Mouse (Mus musculus) midbrain, embryonic 11.5 days (tissue): ENCODE data around the gene Alk. TPM values are rescaled to one million over a fixed set of nuclear protein-coding genes. Genes with fewer than 3 reads are reported as not detected.

Source experiments
- ATAC-seq: fragments of 200-750 bp; cut with Nextera tagmentation; 2 replicates; pipeline ENCODE4 v1.8.0; 2017; ENCODE audit warnings: moderate TSS enrichment, moderate library complexity; ENCODE audit not compliant: low FRiP score
- DNase-seq: peaks from one replicate; pipeline ENCODE4 v3.0.0; 2015; ENCODE audit warnings: low spot score; ENCODE audit errors: missing footprints
- H3K27ac ChIP-seq: fragments of 300-500 bp; sonication (generic); 2 replicates; pipeline ENCODE4 v1.5.1; 2014; ENCODE audit warnings: low read depth, low read length
- H3K27me3 ChIP-seq: fragments of 300-500 bp; sonication (generic); 2 replicates; pipeline ENCODE4 v1.6.1; 2014; ENCODE audit warnings: mild to moderate bottlenecking, low read length, moderate library complexity, mixed read lengths; ENCODE audit not compliant: control insufficient read depth, insufficient read depth
- H3K36me3 ChIP-seq: fragments of 300-500 bp; sonication (generic); 2 replicates; pipeline ENCODE4 v1.6.1; 2014; ENCODE audit warnings: mild to moderate bottlenecking, low read length, moderate library complexity, mixed read lengths; ENCODE audit not compliant: control insufficient read depth, insufficient read depth
- H3K4me1 ChIP-seq: fragments of 300-500 bp; sonication (generic); 2 replicates; pipeline ENCODE4 v1.6.1; 2014; ENCODE audit warnings: low read length; ENCODE audit not compliant: control insufficient read depth, insufficient read depth
- H3K4me2 ChIP-seq: fragments of 300-500 bp; sonication (generic); 2 replicates; pipeline ENCODE4 v1.6.1; 2014; ENCODE audit warnings: mild to moderate bottlenecking, moderate library complexity
- H3K4me3 ChIP-seq: fragments of 300-500 bp; sonication (generic); 2 replicates; pipeline ENCODE4 v1.5.1; 2014; ENCODE audit warnings: low read depth, low read length
- H3K9ac ChIP-seq: fragments of 300-500 bp; sonication (generic); 2 replicates; pipeline ENCODE4 v1.6.1; 2014; ENCODE audit warnings: low read length
- H3K9me3 ChIP-seq: fragments of 300-500 bp; sonication (generic); 2 replicates; pipeline ENCODE4 v1.6.1; 2016; ENCODE audit warnings: low read length; ENCODE audit not compliant: control insufficient read depth
- WGBS: fragments of 180-500 bp; shearing (Covaris S2); extraction: QIAGEN DNeasy Blood & Tissue Kit; methylation state at CpG from one replicate; pipeline ENCODE4 v1.1.7; 2014; 5-methylcytosine and 5-hydroxymethylcytosine counted together
- polyA plus RNA-seq: library from polyadenylated mRNA; unstranded; fragments of >200 nt; fragmentation: Nextera tagmentation; extraction: Ambion mirVana; gene quantifications from 2 replicates; pipeline ENCODE4 v1.2.1, GENCODE M21; 2014

Alk gene
- polyA plus RNA-seq, 1 experiment from 2014 or later: 0.18 TPM

DNA sequence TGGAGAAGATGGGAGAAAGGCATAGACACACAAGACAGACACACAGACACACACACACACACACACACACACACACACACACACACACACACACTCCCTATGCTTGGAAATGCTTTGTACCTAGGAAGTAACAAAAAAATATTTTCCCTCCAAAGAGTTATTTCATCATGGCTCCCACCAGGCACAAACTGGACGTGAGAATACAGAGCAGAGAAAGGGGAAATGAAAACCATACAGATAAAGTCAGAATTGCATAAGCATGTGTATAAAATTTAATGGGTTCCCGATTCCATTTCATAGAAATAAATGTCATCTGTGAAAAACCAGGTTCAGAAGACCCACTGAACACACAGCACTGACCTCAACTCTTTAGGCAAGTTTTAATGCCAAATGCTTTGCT is 736.5 kb downstream of the Alk start:
- H3K36me3 ChIP-seq: no peaks in the 10 kb centered on the region
- no peak overlapping the region for H3K27ac ChIP-seq
- DNase-seq: no peak
- WGBS: 92% methylated on average over 2 of the region's 2 CpGs
- no peak overlapping the region for H3K4me3 ChIP-seq
- no peak for ATAC-seq
- H3K9me3 ChIP-seq: no peaks in the 10 kb centered on the region
- peaks cover 2% of the 10 kb centered on the region; the same call in 1 of the 2 replicates for H3K27me3 ChIP-seq
- peaks cover 5% of the 10 kb centered on the region for H3K4me1 ChIP-seq
- no peak overlapping the region for H3K9ac ChIP-seq
- H3K4me2 ChIP-seq: no peak overlapping the region

- Histone ChIP-seq H3K27ac (no peak overlapping the region), H3K36me3 (no peaks in the 10 kb centered on the region), H3K4me2 (no peak overlapping the region), H3K9me3 (no peaks in the 10 kb centered on the region), H3K4me1 (peaks cover 5% of the 10 kb centered on the region), H3K9ac (no peak overlapping the region), H3K27me3 (peaks cover 2% of the 10 kb centered on the region; the same call in 1 of the 2 replicates), H3K4me3 (no peak overlapping the region)
- ATAC-seq (no peak), DNase-seq (no peak)
- WGBS: 87% methylated on average over 5 of the region's 5 CpGs
Measured at GRCm38 (mm10) chr17:71865437-71865836, 739.0 kb downstream of the Alk start.

DNA sequence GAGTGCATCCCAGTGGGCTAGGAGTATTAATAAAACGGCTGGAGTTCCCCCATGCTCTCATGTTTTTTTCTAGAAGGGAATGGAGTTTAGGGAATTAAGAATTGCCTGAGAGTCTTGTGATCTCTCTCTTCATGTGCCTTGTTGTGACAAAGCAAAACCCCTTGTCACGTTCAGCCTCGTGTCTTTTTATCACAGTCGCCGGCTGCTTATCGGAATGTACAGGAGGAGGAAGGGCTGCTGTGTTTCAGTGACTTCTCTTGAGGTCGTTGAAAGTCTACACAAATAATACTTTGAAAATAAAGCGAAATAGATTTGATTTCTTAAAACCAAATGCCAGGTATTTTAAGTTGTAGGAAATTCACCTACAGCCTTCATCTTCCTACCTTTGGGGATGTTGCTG is 740.4 kb downstream of the Alk start:
- Histone ChIP-seq H3K27ac (no peak overlapping the region), H3K27me3 (no peaks in the 10 kb centered on the region; the same call in 1 of the 2 replicates), H3K9me3 (peaks cover 3% of the 10 kb centered on the region; the same call in 1 of the 2 replicates), H3K4me2 (no peak overlapping the region), H3K4me1 (no peaks in the 10 kb centered on the region), H3K36me3 (no peaks in the 10 kb centered on the region; the same call in 1 of the 2 replicates), H3K4me3 (no peak overlapping the region), H3K9ac (no peak overlapping the region)
- no peak for ATAC-seq
- no peak for DNase-seq
- WGBS: 89% methylated on average over 8 of the region's 8 CpGs

- no peaks in the 10 kb centered on the region; the same call in 1 of the 2 replicates for H3K36me3 ChIP-seq
- 83% methylated on average over 4 of the region's 4 CpGs for WGBS
- H3K4me2 ChIP-seq: no peak overlapping the region
- H3K9ac ChIP-seq: no peak overlapping the region
- H3K9me3 ChIP-seq: peaks cover 3% of the 10 kb centered on the region; the same call in 1 of the 2 replicates
- ATAC-seq (no peak), DNase-seq (no peak)
- H3K4me3 ChIP-seq: no peak overlapping the region
- no peaks in the 10 kb centered on the region for H3K27me3 ChIP-seq
- H3K27ac ChIP-seq: no peak overlapping the region
- H3K4me1 ChIP-seq: no peaks in the 10 kb centered on the region
Measured at GRCm38 (mm10) chr17:71862895-71863294, 741.5 kb downstream of the Alk start.

GRCm38 (mm10) chr17:71862184-71862583 is 742.2 kb downstream of the Alk start:
- WGBS: 82% methylated on average over 3 of the region's 3 CpGs
- ATAC-seq: no peak

DNA sequence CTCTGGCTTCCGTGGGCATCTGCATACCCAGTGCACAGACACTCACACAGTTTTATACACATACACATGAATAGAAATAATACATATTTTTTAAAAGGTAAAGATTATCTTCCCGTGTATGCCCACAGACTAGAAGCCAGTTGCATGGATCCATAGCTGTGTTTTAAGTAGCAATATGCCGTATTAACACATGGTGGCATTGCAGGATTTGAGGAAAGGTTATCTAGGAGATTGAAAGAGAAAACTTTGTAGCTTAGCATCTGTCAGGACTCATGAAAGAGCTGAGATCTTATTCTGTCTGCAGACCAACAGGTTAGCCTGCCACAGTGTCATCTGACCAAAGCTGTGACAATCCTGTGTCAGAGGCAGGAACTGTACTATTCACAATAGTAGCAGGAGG is 772.5 kb downstream of the Alk start:
- WGBS: 88% methylated on average over 3 of the region's 3 CpGs
- Histone ChIP-seq H3K27ac (no peak overlapping the region), H3K9me3 (no peaks in the 10 kb centered on the region), H3K4me2 (no peak overlapping the region), H3K9ac (no peak overlapping the region), H3K4me3 (no peak overlapping the region), H3K4me1 (no peaks in the 10 kb centered on the region), H3K36me3 (no peaks in the 10 kb centered on the region), H3K27me3 (no peaks in the 10 kb centered on the region)
- DNase-seq (no peak), ATAC-seq (no peak)

More at GRCm38 (mm10) chr17:71862184-71862583, 742.2 kb downstream of the Alk start:
- H3K4me1 ChIP-seq: no peaks in the 10 kb centered on the region
- H3K9ac ChIP-seq: no peak overlapping the region
- no peaks in the 10 kb centered on the region for H3K27me3 ChIP-seq
- DNase-seq: no peak
- H3K4me3 ChIP-seq: no peak overlapping the region
- H3K36me3 ChIP-seq: no peaks in the 10 kb centered on the region; the same call in 1 of the 2 replicates
- no peak overlapping the region for H3K27ac ChIP-seq
- H3K4me2 ChIP-seq: no peak overlapping the region
- H3K9me3 ChIP-seq: peaks cover 3% of the 10 kb centered on the region; the same call in 1 of the 2 replicates

DNA sequence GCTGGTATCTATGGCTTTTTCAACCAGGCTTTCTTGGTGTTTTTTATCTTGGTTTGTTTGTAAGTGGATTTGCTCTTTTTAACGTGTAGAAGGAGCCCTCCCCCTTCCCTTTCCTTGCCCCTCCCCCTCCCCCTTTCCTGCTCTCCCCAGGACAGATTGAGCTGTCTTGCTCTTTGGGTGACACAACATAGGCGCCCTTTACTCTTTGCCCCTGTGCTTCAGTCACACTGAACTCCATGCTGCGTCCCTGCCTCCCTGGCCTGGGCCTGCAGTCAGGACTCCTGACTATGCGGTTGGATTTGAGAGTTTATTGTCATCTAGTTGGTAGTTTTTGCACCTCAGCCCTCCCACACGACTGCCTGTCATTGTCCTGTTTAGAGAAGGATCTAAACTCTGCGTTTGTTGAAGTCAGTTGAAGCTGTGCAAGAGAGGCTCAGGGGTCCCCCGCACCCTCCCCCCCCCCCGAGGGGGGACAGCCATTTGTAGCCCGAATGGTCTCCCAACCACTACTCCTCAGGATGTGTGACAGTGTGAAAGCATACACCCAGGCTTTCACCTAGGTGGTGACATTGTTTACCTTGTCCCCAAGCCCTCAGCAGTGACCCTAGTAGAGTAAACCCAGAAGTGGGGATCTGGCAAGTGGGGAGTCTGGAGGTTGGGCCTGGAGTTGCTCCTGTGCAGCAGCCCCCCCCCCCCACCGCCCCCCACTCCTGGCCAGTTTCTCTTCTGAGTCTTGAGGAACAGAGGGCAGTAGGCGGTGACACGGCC is 775.6 kb downstream of the Alk start:
- Histone ChIP-seq H3K36me3 (no peaks in the 10 kb centered on the region), H3K9me3 (no peaks in the 10 kb centered on the region), H3K4me2 (no peak overlapping the region), H3K27me3 (no peaks in the 10 kb centered on the region), H3K4me3 (no peak overlapping the region), H3K27ac (no peak overlapping the region), H3K9ac (no peak overlapping the region), H3K4me1 (no peaks in the 10 kb centered on the region)
- DNase-seq: peak; percentile 65
- WGBS: 67% methylated on average over 12 of the region's 12 CpGs
- ATAC-seq: 0 out of 2 replicates have a peak, but pooled peaks have one; percentile 30

DNA sequence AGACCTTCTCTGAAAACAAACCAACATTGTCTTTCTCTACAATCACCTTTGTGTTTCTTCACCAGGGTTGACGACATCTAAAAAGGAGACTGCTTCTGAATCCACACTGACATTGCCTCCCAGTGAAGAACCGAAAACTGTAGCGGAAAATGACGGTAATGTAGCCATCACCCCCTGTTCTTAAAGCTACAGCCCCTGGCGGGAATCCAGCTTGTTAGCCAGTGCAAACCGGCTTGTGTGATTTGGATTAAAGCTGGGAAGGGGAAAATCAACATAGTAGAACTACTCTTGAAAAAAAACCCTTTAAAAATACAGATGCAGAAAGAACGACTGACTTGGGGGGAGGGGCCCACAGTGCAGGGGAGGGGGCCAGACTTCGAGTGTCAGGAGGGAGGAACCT is 776.8 kb downstream of the Alk start:
- DNase-seq: peak; percentile 85
- Histone ChIP-seq H3K9ac (no peak overlapping the region), H3K36me3 (no peaks in the 10 kb centered on the region)

DNA sequence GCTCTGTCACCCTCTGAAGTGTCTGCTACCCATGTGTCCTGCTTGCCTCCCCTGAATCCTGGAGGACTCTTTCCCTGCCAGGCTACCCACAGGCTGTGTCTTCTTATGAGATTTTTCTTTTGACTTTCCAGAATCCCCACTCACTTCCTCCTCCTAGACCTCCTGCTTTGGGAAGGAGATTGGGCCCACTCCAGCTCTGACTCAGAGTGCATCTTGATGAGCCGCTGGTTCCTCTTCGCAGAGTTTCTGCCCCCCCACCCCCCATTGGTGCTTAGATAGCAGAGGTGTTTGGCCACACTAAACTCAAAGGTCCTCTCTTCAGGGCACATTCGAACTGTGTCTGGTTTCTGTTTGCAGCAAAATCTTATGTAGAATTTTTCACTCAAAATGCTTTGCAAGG is 777.8 kb downstream of the Alk start:
- no peak for ATAC-seq
- H3K4me2 ChIP-seq: no peak overlapping the region
- 79% methylated on average over 3 of the region's 3 CpGs for WGBS
- H3K9ac ChIP-seq: no peak overlapping the region
- H3K4me3 ChIP-seq: no peak overlapping the region
- H3K27me3 ChIP-seq: no peaks in the 10 kb centered on the region
- no peaks in the 10 kb centered on the region for H3K9me3 ChIP-seq
- H3K4me1 ChIP-seq: no peaks in the 10 kb centered on the region
- DNase-seq: peak; percentile 68
- no peak overlapping the region for H3K27ac ChIP-seq
- H3K36me3 ChIP-seq: no peaks in the 10 kb centered on the region

More for the DNA sequence above, 776.8 kb downstream of the Alk start:
- WGBS: 77% methylated on average over 8 of the region's 8 CpGs
- Histone ChIP-seq H3K4me2 (no peak overlapping the region), H3K4me3 (no peak overlapping the region), H3K27me3 (no peaks in the 10 kb centered on the region), H3K4me1 (no peaks in the 10 kb centered on the region), H3K9me3 (no peaks in the 10 kb centered on the region), H3K27ac (no peak overlapping the region)
- ATAC-seq: no peak
